Mouse (Mus musculus) MEL (cell line): Measurements from ENCODE around the gene Olfr545.

Source experiments
- CHD2 ChIP-seq: IDR thresholded peaks from 2 replicates; pipeline ENCODE4 v1.6.1; 2011; ENCODE audit warnings: low read length, improper control_type of control experiment
- CTCF ChIP-seq, 3 experiments: IDR thresholded peaks in 2 of 3; conservative IDR thresholded peaks in 1 of 3; 2 replicates each; pipeline ENCODE4 v1.5.1; 2011 to 2012; ENCODE audit warnings: low read length in 3 of 3, low read depth in 2 of 3, mild to moderate bottlenecking in 2 of 3, improper control_type of control experiment in 1 of 3, inconsistent platforms in 1 of 3, mixed read lengths in 1 of 3, moderate library complexity in 1 of 3; ENCODE audit not compliant: control insufficient read depth in 1 of 3, insufficient read depth in 1 of 3, poor library complexity in 1 of 3, severe bottlenecking in 1 of 3
- ELF1 ChIP-seq: IDR thresholded peaks from 2 replicates; pipeline ENCODE4 v1.6.1; 2014; ENCODE audit warnings: low read depth, mild to moderate bottlenecking, inconsistent platforms, low read length, improper control_type of control experiment, moderate library complexity
- EP300 ChIP-seq, 2 experiments: IDR thresholded peaks; 2 replicates each; pipeline ENCODE4 v1.6.1; 2011; ENCODE audit warnings: improper control_type of control experiment in 2 of 2, low read length in 2 of 2, low read depth in 1 of 2, mild to moderate bottlenecking in 1 of 2
- GABPA ChIP-seq: IDR thresholded peaks from 2 replicates; pipeline ENCODE4 v1.6.1; 2012; ENCODE audit warnings: low read depth, mild to moderate bottlenecking, inconsistent platforms, low read length, improper control_type of control experiment, moderate library complexity
- GATA1 ChIP-seq: IDR thresholded peaks from 2 replicates; pipeline ENCODE4 v1.6.1; 2011; ENCODE audit warnings: low read depth, low read length, improper control_type of control experiment
- KAT2A ChIP-seq: conservative IDR thresholded peaks from 2 replicates; pipeline ENCODE4 v1.6.1; 2012; ENCODE audit warnings: low read depth, low read length, improper control_type of control experiment, inconsistent platforms
- MAX ChIP-seq: IDR thresholded peaks from 2 replicates; pipeline ENCODE4 v1.6.1; 2011; ENCODE audit warnings: low read length, improper control_type of control experiment
- MEF2A ChIP-seq: IDR thresholded peaks from 2 replicates; pipeline ENCODE4 v1.6.1; 2014; ENCODE audit warnings: low read depth, mild to moderate bottlenecking, inconsistent platforms, low read length, improper control_type of control experiment; ENCODE audit not compliant: poor library complexity, insufficient replicate concordance, severe bottlenecking; ENCODE audit errors: extremely low read depth
- MYC ChIP-seq: IDR thresholded peaks from 2 replicates; pipeline ENCODE4 v1.6.1; 2011; ENCODE audit warnings: low read depth, mild to moderate bottlenecking, low read length, improper control_type of control experiment, moderate library complexity
- POLR2A ChIP-seq, 2 experiments: IDR thresholded peaks; 2 replicates each; pipeline ENCODE4 v1.6.1; 2011 to 2012; ENCODE audit warnings: low read length in 2 of 2, mild to moderate bottlenecking in 2 of 2, control low read depth in 1 of 2, improper control_type of control experiment in 1 of 2, low read depth in 1 of 2, moderate library complexity in 1 of 2; ENCODE audit not compliant: control insufficient read depth in 1 of 2, insufficient read depth in 1 of 2, poor library complexity in 1 of 2
- ZMIZ1 ChIP-seq: IDR thresholded peaks from 2 replicates; pipeline ENCODE4 v1.6.1; 2012; ENCODE audit warnings: low read depth, mild to moderate bottlenecking, inconsistent platforms, low read length, improper control_type of control experiment, moderate library complexity
- ZNF384 ChIP-seq: IDR thresholded peaks from 2 replicates; pipeline ENCODE4 v1.6.1; 2012; ENCODE audit warnings: low read depth, mild to moderate bottlenecking, inconsistent platforms, low read length, improper control_type of control experiment

DNA sequence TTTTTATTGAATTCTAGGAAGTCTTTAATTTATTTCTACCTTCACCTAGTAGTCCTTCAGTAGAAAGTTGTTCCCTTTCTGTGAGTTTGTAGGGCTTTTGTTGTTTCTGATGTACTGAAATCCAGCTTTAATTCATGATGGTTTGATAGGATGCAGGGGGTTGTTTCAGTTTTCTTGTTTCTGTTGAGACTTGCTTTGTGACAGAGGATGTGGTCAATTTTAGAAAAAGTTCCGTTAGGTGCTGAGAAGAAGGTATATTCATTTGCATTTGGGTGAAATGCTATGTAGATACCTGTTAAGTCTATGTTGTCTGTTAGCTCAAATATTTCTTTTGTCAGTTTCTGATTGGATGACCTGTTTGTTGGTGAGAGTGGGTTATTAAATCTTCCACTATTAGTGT lies 29.7 kb upstream of the Olfr545 start:
- no peak for TF ChIP-seq EP300 (IDR thresholded peaks at IDR 0.05; ENCODE audit: low read depth in 1 of 2, low read length in 2 of 2)
- no peak for TF ChIP-seq MEF2A
- TF ChIP-seq CHD2: no peak
- TF ChIP-seq CTCF (IDR thresholded peaks at IDR 0.05 in 2 of 3, conservative IDR thresholded peaks at IDR 0.05 in 1 of 3; ENCODE audit: control insufficient read depth in 1 of 3, insufficient read depth in 1 of 3, low read depth in 2 of 3, low read length in 3 of 3, poor library complexity in 1 of 3, severe bottlenecking in 1 of 3): no peak
- TF ChIP-seq POLR2A (IDR thresholded peaks at IDR 0.05; ENCODE audit: control insufficient read depth in 1 of 2, insufficient read depth in 1 of 2, low read depth in 1 of 2, low read length in 2 of 2, poor library complexity in 1 of 2): no peak
- no peak for TF ChIP-seq ZNF384
- no peak for TF ChIP-seq MYC
- TF ChIP-seq KAT2A: no peak
- TF ChIP-seq MAX: no peak
- no peak for TF ChIP-seq GABPA
- no peak for TF ChIP-seq GATA1
- TF ChIP-seq ELF1: no peak
- no peak for TF ChIP-seq ZMIZ1
